Mouse (Mus musculus) urinary bladder, postnatal 4 days (tissue): ENCODE results near the gene Zbtb20.

ENCODE experiments used
- DNase-seq, 2 experiments: peaks; one replicate each; pipeline ENCODE4 v3.0.0; 2021 to 2022; ENCODE audit warnings: low spot score in 2 of 2

Gene Zbtb20

GRCm38 (mm10) chr16:43397629-43398323 is 522.1 kb downstream of the Zbtb20 start:
- DNase-seq = no peak

GRCm38 (mm10) chr16:43399428-43399827 is 523.7 kb downstream of the Zbtb20 start:
- DNase-seq = no peak

GRCm38 (mm10) chr16:43400046-43400445 is 524.4 kb downstream of the Zbtb20 start:
- DNase-seq = no peak

GRCm38 (mm10) chr16:43400949-43401348 is 525.3 kb downstream of the Zbtb20 start:
- no peak for DNase-seq

GRCm38 (mm10) chr16:43402888-43403287 is 527.2 kb downstream of the Zbtb20 start:
- DNase-seq = no peak

GRCm38 (mm10) chr16:43405089-43405488 is 529.4 kb downstream of the Zbtb20 start:
- no peak for DNase-seq

GRCm38 (mm10) chr16:43407594-43408142 is 532.0 kb downstream of the Zbtb20 start:
- DNase-seq = no peak

GRCm38 (mm10) chr16:43408622-43409021 is 532.9 kb downstream of the Zbtb20 start:
- no peak for DNase-seq

GRCm38 (mm10) chr16:43409108-43409909 is 533.6 kb downstream of the Zbtb20 start:
- no peak for DNase-seq

- no peak for DNase-seq
Measured at GRCm38 (mm10) chr16:43409910-43410612, 534.4 kb downstream of the Zbtb20 start.

GRCm38 (mm10) chr16:43410613-43410974 is 534.9 kb downstream of the Zbtb20 start:
- no peak for DNase-seq

GRCm38 (mm10) chr16:43415864-43416263 is 540.2 kb downstream of the Zbtb20 start:
- no peak for DNase-seq

- no peak for DNase-seq
Measured at GRCm38 (mm10) chr16:43419923-43420322, 544.2 kb downstream of the Zbtb20 start.

- DNase-seq = no peak
Measured at GRCm38 (mm10) chr16:43428955-43429354, 553.3 kb downstream of the Zbtb20 start.

GRCm38 (mm10) chr16:43430030-43430429 is 554.3 kb downstream of the Zbtb20 start:
- DNase-seq = no peak

GRCm38 (mm10) chr16:43431514-43432371 is 556.1 kb downstream of the Zbtb20 start:
- DNase-seq = no peak

GRCm38 (mm10) chr16:43434941-43435340 is 559.3 kb downstream of the Zbtb20 start:
- no peak for DNase-seq

- DNase-seq = no peak
Measured at GRCm38 (mm10) chr16:43438878-43439371, 563.2 kb downstream of the Zbtb20 start.

GRCm38 (mm10) chr16:43441392-43441791 is 565.7 kb downstream of the Zbtb20 start:
- DNase-seq = no peak

GRCm38 (mm10) chr16:43443034-43443433 is 567.4 kb downstream of the Zbtb20 start:
- no peak for DNase-seq
